Mouse (Mus musculus): ENCODE data around the gene Jam2. TPM values are rescaled to one million over a fixed set of nuclear protein-coding genes. Genes with fewer than 3 reads are reported as not detected.

Gene Jam2
- total RNA-seq, 2 experiments from 2014 or later = 73.3 to 74.4 TPM

DNA sequence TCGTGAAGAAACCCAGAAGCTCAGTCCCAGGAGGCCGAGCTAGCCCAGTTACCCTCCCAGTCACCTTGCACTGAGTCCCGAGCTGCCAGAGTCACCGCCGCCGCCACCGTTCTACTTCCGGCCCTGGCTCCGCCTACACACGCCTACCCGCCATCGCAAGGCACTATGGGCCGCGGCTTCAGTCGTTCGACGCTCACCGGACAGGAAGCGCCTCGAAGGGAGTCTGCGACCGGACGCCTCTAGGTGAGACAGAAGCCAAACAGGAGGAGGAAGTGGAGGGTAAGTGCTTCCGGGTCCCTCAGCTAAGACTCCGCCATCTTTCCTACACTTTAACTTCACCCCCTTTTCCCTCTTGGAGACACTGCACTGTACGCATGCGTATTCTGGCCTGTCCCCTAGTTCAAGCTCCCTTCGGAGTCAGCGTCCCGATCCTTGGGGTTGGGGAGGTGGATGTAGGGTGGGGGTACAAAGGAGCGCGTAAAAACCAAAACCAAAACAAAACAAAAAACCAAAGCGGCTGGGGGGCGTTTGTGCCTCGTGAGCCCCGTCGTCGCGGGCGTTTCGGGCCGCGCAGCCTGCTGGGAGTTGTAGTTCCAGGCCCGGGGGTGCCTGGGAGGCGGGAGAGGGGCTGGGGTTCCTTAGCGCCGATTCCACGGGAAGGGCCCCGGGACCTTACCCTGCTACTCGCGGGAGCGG, 61.0 kb downstream of the Jam2 start, which contains the start of gene Gabpa:
Gabpa (plus strand) TSS at position 181 of the 696 bp plus-strand sequence.
- intact Hi-C loops (cut with DNase I) = loop anchor here (1.0 kb wide), 2 partner anchors 61 to 100 kb away; partner anchors contain the start of genes Jam2 and Mrpl39
- peak; percentile 88 to 89 for DNase-seq

DNA sequence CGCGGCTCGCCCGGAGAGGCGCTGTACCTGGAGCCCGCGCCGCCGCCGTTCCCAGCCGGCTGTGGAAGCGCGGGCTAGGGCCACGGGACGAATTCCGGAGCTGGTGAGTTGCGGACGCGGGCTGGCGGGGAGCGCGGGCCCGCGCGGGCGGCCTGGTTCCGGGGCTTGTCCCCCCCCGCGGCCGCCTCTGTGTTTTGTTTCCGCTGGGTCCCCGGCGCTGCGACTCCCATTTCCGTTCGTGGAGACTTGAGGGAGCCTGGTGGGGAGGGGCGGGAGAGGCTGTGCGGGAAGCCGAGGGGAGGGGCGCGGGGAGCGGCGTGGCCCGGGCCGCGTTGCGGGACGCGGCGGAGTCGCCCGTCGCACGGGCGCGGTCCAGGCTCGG, 61.5 kb downstream of the Jam2 start, which contains the start of gene Atp5j:
Atp5j (minus strand) TSS at position 185 of the 382 bp plus-strand sequence.
- peak; percentile 79 to 88 for DNase-seq
- intact Hi-C loops (cut with DNase I) = loop anchor here (1.0 kb wide), 1 partner anchor 61 kb away; the partner anchor contains the start of gene Jam2

DNA sequence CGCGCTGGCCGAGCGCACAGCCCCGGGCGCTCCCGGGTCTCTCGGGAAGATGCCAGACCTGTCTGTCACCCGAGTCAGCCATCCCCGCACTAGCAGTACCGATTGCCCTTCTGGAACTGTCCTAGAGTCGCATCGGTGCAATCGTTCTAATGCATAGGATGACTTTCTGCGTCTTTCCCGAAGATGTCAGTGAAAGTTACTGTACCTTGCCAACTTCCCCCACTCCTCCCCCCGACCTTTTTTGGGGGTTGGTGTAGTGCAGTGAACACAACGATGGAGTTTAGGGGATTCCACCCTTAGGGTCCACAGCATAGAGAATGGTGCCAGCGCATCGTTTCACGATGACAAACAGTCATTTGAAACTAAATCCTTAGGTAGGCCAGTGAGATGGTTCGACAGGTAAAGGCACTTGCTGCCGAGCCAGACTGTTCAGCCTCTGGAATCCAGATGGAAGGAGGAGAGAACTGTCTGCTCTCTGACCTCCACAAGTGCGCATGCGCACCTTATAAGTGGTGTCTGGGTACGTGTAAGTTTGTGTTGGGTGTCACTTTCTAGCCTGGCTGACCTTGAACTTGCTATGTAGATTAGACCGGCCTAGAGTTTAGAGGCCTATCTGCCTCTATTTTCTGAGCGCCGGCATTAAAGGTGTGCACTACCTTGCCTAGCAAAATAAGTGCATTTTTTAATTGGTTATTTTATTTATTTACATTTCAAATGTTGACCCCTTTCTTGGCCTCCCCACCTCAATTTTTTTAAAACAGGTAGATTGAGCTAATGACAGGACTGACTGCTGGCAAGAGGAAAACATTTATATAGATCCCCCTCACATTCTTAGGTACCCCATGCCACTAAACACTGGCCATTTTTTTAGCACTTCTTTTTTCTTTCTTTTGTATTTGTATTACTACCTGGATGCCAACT, 62.2 kb downstream of the Jam2 start:
- DNase-seq = peak in 1 of 2 experiments; percentile 54
- intact Hi-C loops (cut with DNase I) = loop anchor here (1.0 kb wide), 1 partner anchor 62 kb away; the partner anchor contains the start of gene Jam2

DNA sequence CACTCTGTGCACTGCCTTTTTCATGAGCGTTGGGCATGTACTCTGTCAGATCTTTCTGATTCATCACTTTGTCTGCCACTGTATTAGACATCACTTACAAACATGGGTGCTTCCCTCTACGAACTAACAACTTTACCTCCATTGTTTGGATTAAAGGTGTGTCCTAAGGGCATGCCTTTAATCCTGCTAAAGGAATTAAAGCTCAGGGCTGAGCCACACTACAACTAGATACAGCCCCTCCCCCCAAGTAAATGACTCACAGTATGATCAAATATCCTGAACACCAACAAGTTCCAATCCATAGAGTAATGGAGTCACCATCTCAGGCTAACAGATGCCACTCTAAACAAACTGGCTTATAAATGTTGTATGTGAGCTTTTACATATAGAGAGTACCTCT, 64.7 kb downstream of the Jam2 start:
- intact Hi-C loops (cut with DNase I) = no loop called here

DNA sequence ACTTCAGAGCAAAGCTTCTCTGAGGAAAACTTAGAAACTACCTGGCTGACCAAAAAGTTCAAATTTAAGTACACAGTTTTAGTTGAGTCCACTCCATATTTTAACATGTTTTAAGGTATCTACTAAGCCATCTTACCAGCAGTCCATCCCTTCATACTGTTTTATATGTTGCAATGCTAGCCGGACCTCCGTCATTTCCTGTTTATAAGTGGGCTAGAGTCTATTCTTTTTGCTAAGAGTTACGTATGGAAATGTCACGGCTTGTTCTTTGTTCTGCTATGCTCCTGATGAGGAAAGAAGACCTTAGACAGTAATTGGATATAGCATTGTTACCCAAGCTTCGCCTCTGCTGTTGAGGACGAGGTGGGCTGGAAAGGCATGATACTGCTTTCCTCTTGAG, 79.6 kb downstream of the Jam2 start:
- intact Hi-C loops (cut with DNase I) = no loop called here
- DNase-seq = no peak

More for the DNA sequence above, 64.7 kb downstream of the Jam2 start:
- DNase-seq = no peak

DNA sequence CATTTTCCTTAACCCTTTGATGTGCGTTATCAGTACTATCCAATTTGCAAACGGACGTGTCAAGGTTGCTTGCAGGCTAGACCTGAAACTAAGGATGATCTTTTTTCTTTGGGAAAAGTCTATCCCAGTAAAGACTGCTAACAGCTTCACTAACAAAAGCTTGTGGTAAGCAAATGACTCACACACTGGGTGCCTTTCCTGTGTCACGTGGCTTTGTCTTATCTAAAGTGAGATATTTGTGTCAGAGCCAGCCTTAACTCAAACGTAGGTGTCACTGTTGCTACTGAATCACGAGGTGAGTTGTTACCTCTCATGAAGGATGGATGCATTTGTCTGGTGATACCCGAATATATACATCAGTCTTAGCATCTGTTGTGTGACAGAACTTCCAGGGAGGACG, 90.7 kb downstream of the Jam2 start:
- intact Hi-C loops (cut with DNase I) = no loop called here
- DNase-seq = no peak

DNA sequence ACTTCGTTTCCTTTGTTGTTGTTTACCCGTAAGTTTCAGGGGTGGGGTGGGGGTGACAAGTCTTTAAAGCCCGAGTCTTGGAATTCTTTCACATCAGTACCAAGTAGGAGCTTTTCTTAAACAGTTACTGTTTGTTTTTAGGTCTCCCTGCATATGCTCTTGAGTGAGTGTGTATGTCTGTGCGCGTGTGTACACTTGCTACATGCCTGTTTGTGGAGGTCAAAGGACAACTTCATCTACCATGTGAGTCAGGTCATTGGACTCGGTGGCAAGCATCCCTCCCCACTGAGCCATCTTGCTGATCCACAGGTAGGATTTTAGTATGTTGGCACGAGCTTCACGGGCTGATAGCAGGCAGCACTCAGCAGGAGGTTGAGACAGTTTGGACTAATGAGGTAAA, 99.9 kb downstream of the Jam2 start:
- DNase-seq = no peak
- intact Hi-C loops (cut with DNase I) = no loop called here

DNA sequence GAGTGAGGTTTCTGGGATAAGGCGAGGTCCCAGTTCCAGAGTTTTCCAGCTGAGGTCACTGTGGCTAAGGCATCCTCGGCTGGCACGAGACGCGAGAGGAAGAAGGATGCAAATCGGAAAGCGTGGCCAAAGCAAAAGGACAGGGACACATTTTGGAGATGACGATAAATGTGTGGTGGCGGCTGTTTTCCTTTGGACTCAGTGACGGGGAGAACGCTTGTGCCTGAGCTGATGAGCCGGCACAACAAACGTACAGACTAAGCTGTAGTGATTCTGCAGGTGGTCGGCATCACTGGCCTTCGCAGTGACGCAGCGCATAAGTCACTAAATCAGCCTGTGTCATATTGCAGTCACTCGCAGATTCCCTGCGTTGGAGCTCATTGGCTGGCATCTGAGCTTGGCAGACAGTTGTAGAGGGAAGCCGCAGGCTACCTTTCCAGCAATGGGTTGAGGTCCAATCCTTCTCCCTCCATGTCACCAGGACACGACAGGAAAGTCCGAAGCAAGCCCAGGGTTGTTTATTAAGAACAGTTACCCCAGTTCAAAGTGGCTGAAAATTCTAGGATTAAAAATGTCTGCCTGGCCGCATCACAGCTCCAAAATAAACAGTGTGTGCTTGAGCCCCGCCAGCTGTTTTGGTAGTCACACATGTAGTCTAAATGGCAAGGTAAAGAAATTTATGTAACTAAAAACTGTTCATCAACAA, 101.2 kb downstream of the Jam2 start:
- intact Hi-C loops (cut with DNase I) = no loop called here
- DNase-seq = peak; percentile 5 to 18

Other genes with a start within 250 kb of the Jam2 start
- 10 to 100 TPM; 39.5 to 45.6 TPM for gene Mrpl39, start 38.4 kb upstream of the Jam2 start, total RNA-seq (2021)
- 10 to 100 TPM; 37.0 to 47.7 TPM for gene Gabpa, start 60.8 kb downstream of the Jam2 start, total RNA-seq (2021)
- 1,000 to 10,000 TPM; 1,830 to 1,915 TPM for gene Atp5j, start 61.5 kb downstream of the Jam2 start, total RNA-seq (2021)